Mouse (Mus musculus): ENCODE data around the gene Olfr167. TPM values are rescaled to one million over a fixed set of nuclear protein-coding genes. Genes with fewer than 3 reads are reported as not detected.
"Not testable (repeated sequence)": the region's sequence is repeated elsewhere in the genome, so short reads cannot be mapped to it uniquely, and the experiment has no call there.

Gene Olfr167
- polyA plus RNA-seq (2015; fragmentation: Nextera tagmentation; extraction: Ambion mirVana), result not detected in 2 replicates

GRCm38 (mm10) chr16:19522166-19522565, at the start of gene Olfr167:
Olfr167 (minus strand) TSS chr16:19522266.
- DNase-seq (ENCODE audit: low spot score) (no peak), ATAC-seq (ENCODE audit: low FRiP score, low TSS enrichment) (no peak)
- no peaks in the 10 kb centered on the region for H3K36me3 ChIP-seq (ENCODE audit: control insufficient read depth, insufficient read depth, low read length)
- 64% methylated on average over 2 of the region's 2 CpGs for WGBS
- H3K9me3 ChIP-seq (ENCODE audit: control insufficient read depth, low read length), result no peaks in the 10 kb centered on the region
- H3K9ac ChIP-seq (ENCODE audit: low read length), result no peak within 1 kb of the TSS
- no peak within 1 kb of the TSS for H3K4me3 ChIP-seq (ENCODE audit: low read depth, low read length)
- no peak within 1 kb of the TSS for H3K27ac ChIP-seq (replicated peaks)
- H3K4me1 ChIP-seq (replicated peaks; ENCODE audit: control insufficient read depth, insufficient read depth), result no peaks in the 10 kb centered on the region
- no peak for TF ChIP-seq CTCF (IDR thresholded peaks at IDR 0.05; ENCODE audit: low read depth)
- TF ChIP-seq EP300 (optimal IDR thresholded peaks at IDR 0.05), result no peak
- no peak within 1 kb of the TSS for H3K4me2 ChIP-seq (replicated peaks; ENCODE audit: low read depth)
- H3K27me3 ChIP-seq (ENCODE audit: control insufficient read depth, insufficient read depth, low read length), result no peaks in the 10 kb centered on the region

- not testable (repeated sequence) for H3K9me3 ChIP-seq (ENCODE audit: control insufficient read depth, low read length); DNase-seq (ENCODE audit: low spot score); H3K9ac ChIP-seq (ENCODE audit: low read length); H3K4me1 ChIP-seq (replicated peaks; ENCODE audit: control insufficient read depth, insufficient read depth); H3K36me3 ChIP-seq (ENCODE audit: control insufficient read depth, insufficient read depth, low read length); H3K4me2 ChIP-seq (replicated peaks; ENCODE audit: low read depth); H3K4me3 ChIP-seq (ENCODE audit: low read depth, low read length); ATAC-seq (ENCODE audit: low FRiP score, low TSS enrichment); H3K27me3 ChIP-seq (ENCODE audit: control insufficient read depth, insufficient read depth, low read length); H3K27ac ChIP-seq (replicated peaks)
- 89% methylated on average over 2 of the region's 2 CpGs for WGBS
These were observed 49.6 kb upstream of the Olfr167 start, which contains the start of gene Olfr169 for GRCm38 (mm10) chr16:19571709-19572108. Olfr169 (minus strand) TSS chr16:19571809.

- H3K9me3 ChIP-seq (ENCODE audit: control insufficient read depth, low read length); H3K9ac ChIP-seq (ENCODE audit: low read length); H3K4me1 ChIP-seq (replicated peaks; ENCODE audit: control insufficient read depth, insufficient read depth); H3K27me3 ChIP-seq (ENCODE audit: control insufficient read depth, insufficient read depth, low read length); H3K4me3 ChIP-seq (ENCODE audit: low read depth, low read length); DNase-seq (ENCODE audit: low spot score); H3K27ac ChIP-seq (replicated peaks); H3K36me3 ChIP-seq (ENCODE audit: control insufficient read depth, insufficient read depth, low read length); H3K4me2 ChIP-seq (replicated peaks; ENCODE audit: low read depth); ATAC-seq (ENCODE audit: low FRiP score, low TSS enrichment): not testable (repeated sequence)
- WGBS, result 77% methylated on average over 7 of the region's 7 CpGs
These were observed 31.4 kb upstream of the Olfr167 start for GRCm38 (mm10) chr16:19553429-19553828.

- not testable (repeated sequence) for ATAC-seq (ENCODE audit: low FRiP score, low TSS enrichment); H3K4me3 ChIP-seq (ENCODE audit: low read depth, low read length); DNase-seq (ENCODE audit: low spot score); H3K27me3 ChIP-seq (ENCODE audit: control insufficient read depth, insufficient read depth, low read length); H3K4me2 ChIP-seq (replicated peaks; ENCODE audit: low read depth); H3K9ac ChIP-seq (ENCODE audit: low read length); H3K27ac ChIP-seq (replicated peaks); H3K9me3 ChIP-seq (ENCODE audit: control insufficient read depth, low read length); H3K36me3 ChIP-seq (ENCODE audit: control insufficient read depth, insufficient read depth, low read length); H3K4me1 ChIP-seq (replicated peaks; ENCODE audit: control insufficient read depth, insufficient read depth)
- WGBS, result 77% methylated on average over 3 of the region's 3 CpGs
These were observed 30.2 kb upstream of the Olfr167 start for GRCm38 (mm10) chr16:19552246-19552645.

- H3K4me1 ChIP-seq (replicated peaks; ENCODE audit: control insufficient read depth, insufficient read depth), result no peaks in the 10 kb centered on the region
- H3K27me3 ChIP-seq (ENCODE audit: control insufficient read depth, insufficient read depth, low read length), result no peaks in the 10 kb centered on the region
- no peak within 1 kb of the TSS for H3K4me3 ChIP-seq (ENCODE audit: low read depth, low read length)
- no peak for TF ChIP-seq EP300 (optimal IDR thresholded peaks at IDR 0.05)
- no peak for TF ChIP-seq CTCF (IDR thresholded peaks at IDR 0.05; ENCODE audit: low read depth)
- no peak within 1 kb of the TSS for H3K9ac ChIP-seq (ENCODE audit: low read length)
- H3K9me3 ChIP-seq (ENCODE audit: control insufficient read depth, low read length), result no peaks in the 10 kb centered on the region
- no peak for ATAC-seq (ENCODE audit: low FRiP score, low TSS enrichment)
- H3K36me3 ChIP-seq (ENCODE audit: control insufficient read depth, insufficient read depth, low read length), result no peaks in the 10 kb centered on the region
- no peak within 1 kb of the TSS for H3K4me2 ChIP-seq (replicated peaks; ENCODE audit: low read depth)
- no peak within 1 kb of the TSS for H3K27ac ChIP-seq (replicated peaks)
- no peak for DNase-seq (ENCODE audit: low spot score)
These were observed 13.4 kb upstream of the Olfr167 start, which contains the start of gene Olfr168 for GRCm38 (mm10) chr16:19535455-19535854. Olfr168 (minus strand) TSS chr16:19535555.

- Histone ChIP-seq H3K9me3 (ENCODE audit: control insufficient read depth, low read length) (no peaks in the 10 kb centered on the region), H3K36me3 (ENCODE audit: control insufficient read depth, insufficient read depth, low read length) (no peaks in the 10 kb centered on the region), H3K27ac (replicated peaks) (no peak within 1 kb of the TSS), H3K4me3 (ENCODE audit: low read depth, low read length) (no peak within 1 kb of the TSS), H3K4me1 (replicated peaks; ENCODE audit: control insufficient read depth, insufficient read depth) (no peaks in the 10 kb centered on the region), H3K27me3 (ENCODE audit: control insufficient read depth, insufficient read depth, low read length) (no peaks in the 10 kb centered on the region), H3K9ac (ENCODE audit: low read length) (no peak within 1 kb of the TSS), H3K4me2 (replicated peaks; ENCODE audit: low read depth) (no peak within 1 kb of the TSS)
- TF ChIP-seq EP300 (optimal IDR thresholded peaks at IDR 0.05), result no peak
- TF ChIP-seq CTCF (IDR thresholded peaks at IDR 0.05; ENCODE audit: low read depth), result no peak
- DNase-seq (ENCODE audit: low spot score), result no peak
- ATAC-seq (ENCODE audit: low FRiP score, low TSS enrichment), result no peak
These were observed 38.7 kb downstream of the Olfr167 start, which contains the start of gene Olfr166 for GRCm38 (mm10) chr16:19483394-19483793. Olfr166 (plus strand) TSS chr16:19483694.
